Mouse (Mus musculus): ENCODE measurements around the gene Tex9. TPM values are rescaled to one million over a fixed set of nuclear protein-coding genes. Genes with fewer than 3 reads are reported as not detected.
"Not testable (repeated sequence)": the region's sequence is repeated elsewhere in the genome, so short reads cannot be mapped to it uniquely, and the experiment has no call there.

Gene Tex9
- polyA plus RNA-seq, 1 experiment from 2014 or later = 19.3 TPM

DNA sequence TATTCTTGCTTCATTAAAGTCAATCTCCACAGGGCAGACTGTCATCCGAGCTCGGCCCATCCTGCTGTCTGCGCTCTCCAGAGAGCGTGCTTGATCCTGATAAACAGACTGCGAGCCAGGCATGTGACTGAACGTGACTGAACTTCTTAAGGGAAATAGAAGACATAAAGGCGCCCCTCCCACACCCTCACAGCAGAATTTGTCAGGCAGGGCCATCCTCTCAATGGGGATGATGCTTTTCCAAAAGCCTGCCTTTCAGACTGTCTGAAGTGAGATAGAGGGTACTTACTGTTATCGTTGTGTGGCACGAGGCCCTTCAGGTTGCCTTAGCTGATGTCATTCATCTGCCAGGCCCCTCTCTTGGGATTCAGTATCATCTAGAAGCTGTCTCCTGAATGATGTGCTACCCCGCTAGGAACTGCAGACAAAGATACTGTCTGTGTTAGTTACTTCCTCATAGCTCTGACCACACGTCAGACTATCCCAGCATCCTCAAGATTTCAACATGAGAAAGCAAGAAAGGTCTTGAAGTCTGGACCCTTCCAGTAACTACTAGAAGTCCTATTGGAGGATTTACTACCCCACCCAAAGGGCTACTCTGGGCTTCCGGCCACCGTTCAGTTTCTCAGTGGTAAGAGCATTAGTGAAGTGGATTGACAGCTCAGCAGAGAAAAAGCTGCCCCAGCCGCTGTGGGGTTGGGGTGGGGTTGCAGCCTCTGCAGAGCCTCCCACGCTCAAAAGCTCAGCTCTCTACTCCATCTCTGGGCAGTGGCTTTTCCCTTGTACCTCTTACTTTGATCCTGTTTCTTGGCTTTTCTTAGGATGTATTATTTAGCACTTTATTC is 82.4 kb downstream of the Tex9 start:
- peak overlapping the region; percentile 45 for H3K4me2 ChIP-seq
- WGBS = 16% methylated on average over 15 of the region's 15 CpGs
- no peaks in the 10 kb centered on the region for H3K36me3 ChIP-seq
- no peaks in the 10 kb centered on the region for H3K27me3 ChIP-seq (replicated peaks)
- H3K9ac ChIP-seq = no peak overlapping the region
- no peak overlapping the region for H3K4me3 ChIP-seq
- peaks cover 13% of the 10 kb centered on the region for H3K4me1 ChIP-seq (replicated peaks)
- peak; percentile 65; the same call in 1 of the 2 replicates for ATAC-seq (ENCODE audit: insufficient number of reproducible peaks, low FRiP score)
- H3K27ac ChIP-seq (ENCODE audit: poor library complexity, severe bottlenecking) = no peak overlapping the region
- no peaks in the 10 kb centered on the region for H3K9me3 ChIP-seq (replicated peaks)

GRCm38 (mm10) chr9:72408131-72408586 is 83.9 kb downstream of the Tex9 start:
- WGBS = 11% methylated on average over 12 of the region's 12 CpGs
- peak overlapping the region; percentile 67 for H3K4me2 ChIP-seq
- H3K36me3 ChIP-seq = no peaks in the 10 kb centered on the region
- H3K4me3 ChIP-seq = peak overlapping the region; percentile 46
- no peaks in the 10 kb centered on the region for H3K27me3 ChIP-seq (replicated peaks)
- ATAC-seq (ENCODE audit: insufficient number of reproducible peaks, low FRiP score) = peak; percentile 79
- no peaks in the 10 kb centered on the region for H3K9me3 ChIP-seq (replicated peaks)
- peaks cover 13% of the 10 kb centered on the region for H3K4me1 ChIP-seq (replicated peaks)
- H3K9ac ChIP-seq = peak overlapping the region; percentile 59
- no peak overlapping the region for H3K27ac ChIP-seq (ENCODE audit: poor library complexity, severe bottlenecking)

DNA sequence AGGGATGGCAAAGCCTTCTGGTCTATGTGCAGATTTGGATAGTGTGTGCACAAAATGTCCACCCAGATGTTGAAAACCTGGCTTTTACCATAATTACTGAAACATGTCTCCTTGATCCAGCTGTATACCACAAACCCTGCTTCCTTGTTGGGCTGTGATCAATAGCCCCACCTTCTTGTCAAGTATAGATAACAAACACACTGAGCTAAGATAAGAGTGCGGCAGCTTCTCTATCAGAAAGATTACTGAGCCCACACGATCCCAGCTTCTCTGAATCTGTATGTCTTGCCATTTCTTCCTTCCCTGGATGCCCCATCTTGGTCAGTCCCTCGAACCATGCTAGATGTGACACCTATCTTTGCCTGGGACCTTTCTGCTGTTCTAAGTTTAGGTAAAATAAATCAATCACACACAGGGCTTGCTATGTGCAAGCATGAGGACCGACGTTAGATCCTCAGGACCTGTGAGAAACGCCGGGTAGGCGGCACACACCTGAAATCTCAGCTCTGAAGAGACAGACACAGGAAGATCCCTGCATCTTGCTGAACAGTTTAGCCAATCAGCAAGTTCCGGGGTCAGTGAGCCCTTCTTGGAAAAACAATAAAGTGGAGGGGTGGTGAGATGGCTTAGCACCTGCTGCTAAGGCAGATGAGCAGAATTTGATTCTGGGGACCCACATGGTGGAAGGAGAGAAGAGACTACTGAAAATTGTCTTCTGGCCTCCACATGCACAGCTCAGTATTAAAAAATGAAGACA is 86.0 kb downstream of the Tex9 start:
- H3K27ac ChIP-seq (ENCODE audit: poor library complexity, severe bottlenecking) = no peak overlapping the region
- H3K27me3 ChIP-seq (replicated peaks) = no peaks in the 10 kb centered on the region
- ATAC-seq (ENCODE audit: insufficient number of reproducible peaks, low FRiP score) = no peak
- H3K9me3 ChIP-seq (replicated peaks) = no peaks in the 10 kb centered on the region
- H3K4me2 ChIP-seq = no peak overlapping the region
- H3K4me1 ChIP-seq (replicated peaks) = peaks cover 13% of the 10 kb centered on the region
- no peak overlapping the region for H3K9ac ChIP-seq
- H3K4me3 ChIP-seq = no peak overlapping the region
- H3K36me3 ChIP-seq = no peaks in the 10 kb centered on the region
- WGBS = 68% methylated on average over 9 of the region's 9 CpGs

DNA sequence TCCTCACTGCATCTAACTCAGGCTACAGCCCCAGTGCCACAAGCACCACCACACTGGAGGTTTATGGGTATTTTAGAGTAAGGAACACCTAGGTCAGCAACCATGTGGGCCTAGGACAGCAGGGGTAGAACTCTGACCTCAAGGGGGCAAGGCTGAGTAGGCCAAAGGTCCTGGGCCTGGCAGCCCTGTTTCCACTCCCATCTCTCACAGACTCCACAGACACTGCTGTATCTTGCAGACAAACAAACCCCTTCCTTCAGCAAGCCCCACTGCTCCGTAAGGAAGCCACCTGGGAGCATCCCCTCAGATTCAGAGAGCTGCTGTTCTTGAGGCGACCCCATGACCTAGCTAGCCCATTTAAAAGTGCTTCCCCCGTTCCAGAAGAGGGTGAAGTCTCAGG is 87.1 kb downstream of the Tex9 start:
- Histone ChIP-seq H3K9me3 (replicated peaks) (no peaks in the 10 kb centered on the region), H3K9ac (no peak overlapping the region), H3K27ac (ENCODE audit: poor library complexity, severe bottlenecking) (no peak overlapping the region), H3K27me3 (replicated peaks) (no peaks in the 10 kb centered on the region), H3K36me3 (no peaks in the 10 kb centered on the region), H3K4me3 (no peak overlapping the region), H3K4me1 (replicated peaks) (peaks cover 12% of the 10 kb centered on the region), H3K4me2 (no peak overlapping the region)
- WGBS = 81% methylated on average over 3 of the region's 3 CpGs
- ATAC-seq (ENCODE audit: insufficient number of reproducible peaks, low FRiP score) = no peak

DNA sequence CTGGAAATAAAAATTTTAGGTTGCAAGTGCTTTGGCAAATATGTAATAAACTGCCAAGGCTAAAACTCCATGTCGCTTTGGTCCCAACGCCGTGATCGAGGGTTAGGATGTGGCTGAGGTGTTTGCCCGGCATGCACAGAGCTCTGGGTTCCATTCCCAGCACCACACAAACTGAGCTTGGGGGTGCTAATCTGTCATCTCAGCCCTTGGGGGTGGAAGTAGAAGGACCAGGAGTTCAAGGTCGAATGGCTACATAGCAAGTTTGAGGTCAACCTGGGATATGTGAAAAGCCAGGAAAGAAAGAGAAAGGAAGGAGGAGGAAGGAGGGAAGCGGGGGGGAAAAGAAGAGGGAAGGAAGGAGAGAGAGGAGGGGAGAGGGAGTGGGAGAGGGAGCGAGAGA is 87.6 kb downstream of the Tex9 start:
- no peak overlapping the region for H3K4me3 ChIP-seq
- peaks cover 7% of the 10 kb centered on the region for H3K4me1 ChIP-seq (replicated peaks)
- WGBS = 85% methylated on average over 8 of the region's 8 CpGs
- 0 out of 2 replicates have a peak, but pooled peaks cover 2% of the 10 kb centered on the region for H3K27me3 ChIP-seq (replicated peaks)
- H3K36me3 ChIP-seq = no peaks in the 10 kb centered on the region
- no peak for ATAC-seq (ENCODE audit: insufficient number of reproducible peaks, low FRiP score)
- no peaks in the 10 kb centered on the region for H3K9me3 ChIP-seq (replicated peaks)
- H3K4me2 ChIP-seq = no peak overlapping the region
- H3K9ac ChIP-seq = no peak overlapping the region
- H3K27ac ChIP-seq (ENCODE audit: poor library complexity, severe bottlenecking) = no peak overlapping the region

GRCm38 (mm10) chr9:72403421-72403820 is 88.6 kb downstream of the Tex9 start:
- WGBS = 66% methylated on average over 6 of the region's 6 CpGs
- no peak overlapping the region for H3K27ac ChIP-seq (ENCODE audit: poor library complexity, severe bottlenecking)
- peaks cover 3% of the 10 kb centered on the region; the same call in 1 of the 2 replicates for H3K4me1 ChIP-seq (replicated peaks)
- H3K36me3 ChIP-seq = no peaks in the 10 kb centered on the region
- H3K4me3 ChIP-seq = no peak overlapping the region
- no peaks in the 10 kb centered on the region; the same call in 1 of the 2 replicates for H3K9me3 ChIP-seq (replicated peaks)
- 0 out of 2 replicates have a peak, but pooled peaks cover 2% of the 10 kb centered on the region for H3K27me3 ChIP-seq (replicated peaks)
- H3K4me2 ChIP-seq = no peak overlapping the region
- no peak for ATAC-seq (ENCODE audit: insufficient number of reproducible peaks, low FRiP score)
- no peak overlapping the region for H3K9ac ChIP-seq

- not testable (repeated sequence) for H3K27ac ChIP-seq (ENCODE audit: poor library complexity, severe bottlenecking); H3K4me3 ChIP-seq; H3K9me3 ChIP-seq (replicated peaks); H3K27me3 ChIP-seq (replicated peaks); ATAC-seq (ENCODE audit: insufficient number of reproducible peaks, low FRiP score); H3K4me2 ChIP-seq; H3K36me3 ChIP-seq; H3K4me1 ChIP-seq (replicated peaks); H3K9ac ChIP-seq
- WGBS = 62% methylated on average over 4 of the region's 4 CpGs
These were observed 90.2 kb downstream of the Tex9 start for GRCm38 (mm10) chr9:72401769-72402168.

Small RNA genes lying within 50 kb of the gene (microRNA-seq; reads per million reads assigned to microRNA genes)
- not detected for gene Gm28010

Other genes starting within 250 kb of the Tex9 start
- 30.9 and 36.9 TPM in 2 replicates for gene Zfp280d, start 217.4 kb downstream of the Tex9 start, polyA plus RNA-seq (2016; fragmentation: Nextera tagmentation; extraction: Ambion mirVana)
- 19.2 and 19.9 TPM in 2 replicates for gene Mns1, start 54.2 kb downstream of the Tex9 start, polyA plus RNA-seq (2016; fragmentation: Nextera tagmentation; extraction: Ambion mirVana)
- 10.8 and 13.0 TPM in 2 replicates for gene Rfx7, start 40.0 kb upstream of the Tex9 start, polyA plus RNA-seq (2016; fragmentation: Nextera tagmentation; extraction: Ambion mirVana)
- gene Nedd4, start 170.1 kb upstream of the Tex9 start, polyA plus RNA-seq (2016; fragmentation: Nextera tagmentation; extraction: Ambion mirVana) = 624 and 643 TPM in 2 replicates

Data from heart, embryonic 12.5 days (tissue).